Mouse (Mus musculus) lung, adult 18-20 months (tissue): ENCODE results near the gene Gipc1.

ENCODE experiments used
- DNase-seq, 2 experiments: peaks; one replicate each; pipeline ENCODE4 v3.0.0; 2022; ENCODE audit warnings: mixed read lengths in 2 of 2

Gene Gipc1

DNA sequence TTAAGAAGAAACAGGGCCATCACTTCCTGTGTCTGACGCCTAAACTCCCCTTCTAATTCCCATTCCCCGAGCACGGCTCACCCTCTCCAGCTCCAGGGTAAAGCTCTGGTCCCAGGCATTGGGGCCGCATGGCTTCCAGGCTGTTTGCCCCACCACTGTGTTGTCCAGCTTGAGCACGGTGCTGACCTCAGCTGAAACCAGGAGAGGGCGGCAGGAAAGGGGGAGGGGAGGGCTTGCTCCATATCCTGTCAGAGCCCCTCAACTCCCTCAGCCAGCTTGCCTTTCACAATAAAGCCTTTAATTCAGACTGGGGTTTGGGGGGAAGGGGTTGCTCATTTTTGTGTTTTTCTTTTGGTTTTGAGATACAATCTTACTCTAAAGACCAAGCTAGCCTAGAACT lies 28.6 kb downstream of the Gipc1 start:
- no peak for DNase-seq

DNA sequence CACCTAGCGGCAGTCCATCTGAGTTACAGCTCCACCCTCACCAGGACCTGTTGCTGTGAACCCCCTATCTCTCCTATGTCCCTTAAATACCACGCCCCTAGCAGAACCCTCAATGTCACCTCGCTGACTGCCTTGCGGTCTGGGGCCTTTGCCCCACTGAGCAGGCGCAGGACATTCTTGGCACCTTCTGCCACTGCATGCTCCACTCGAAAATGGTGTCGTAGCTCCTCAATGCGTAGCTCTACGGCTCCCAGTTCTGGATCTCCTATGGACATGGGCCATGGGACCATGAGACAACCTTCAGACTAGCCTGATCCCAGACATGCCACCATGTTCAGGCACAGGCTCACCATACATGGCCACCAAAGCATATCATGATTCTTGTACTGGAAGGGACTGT lies 32.0 kb downstream of the Gipc1 start:
- no peak for DNase-seq

DNA sequence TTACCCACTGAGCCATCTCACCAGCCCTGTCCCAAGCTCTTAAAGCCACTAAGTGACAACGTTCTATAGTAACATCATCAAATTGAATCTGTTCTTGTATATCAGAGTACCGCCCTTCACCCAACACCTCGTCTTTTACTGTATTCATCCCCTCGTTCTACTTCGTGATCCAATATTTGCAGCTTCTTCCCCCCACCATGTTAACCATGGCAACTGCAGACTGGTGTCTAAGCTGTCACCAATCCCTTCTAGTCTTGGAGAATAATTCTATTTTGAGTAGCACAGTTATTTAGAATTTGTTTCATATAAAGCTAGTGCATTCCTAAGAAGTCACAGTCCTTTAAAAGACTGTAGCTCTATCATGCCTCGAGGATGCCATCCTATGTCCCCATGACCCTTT lies 36.8 kb downstream of the Gipc1 start:
- DNase-seq: no peak

DNA sequence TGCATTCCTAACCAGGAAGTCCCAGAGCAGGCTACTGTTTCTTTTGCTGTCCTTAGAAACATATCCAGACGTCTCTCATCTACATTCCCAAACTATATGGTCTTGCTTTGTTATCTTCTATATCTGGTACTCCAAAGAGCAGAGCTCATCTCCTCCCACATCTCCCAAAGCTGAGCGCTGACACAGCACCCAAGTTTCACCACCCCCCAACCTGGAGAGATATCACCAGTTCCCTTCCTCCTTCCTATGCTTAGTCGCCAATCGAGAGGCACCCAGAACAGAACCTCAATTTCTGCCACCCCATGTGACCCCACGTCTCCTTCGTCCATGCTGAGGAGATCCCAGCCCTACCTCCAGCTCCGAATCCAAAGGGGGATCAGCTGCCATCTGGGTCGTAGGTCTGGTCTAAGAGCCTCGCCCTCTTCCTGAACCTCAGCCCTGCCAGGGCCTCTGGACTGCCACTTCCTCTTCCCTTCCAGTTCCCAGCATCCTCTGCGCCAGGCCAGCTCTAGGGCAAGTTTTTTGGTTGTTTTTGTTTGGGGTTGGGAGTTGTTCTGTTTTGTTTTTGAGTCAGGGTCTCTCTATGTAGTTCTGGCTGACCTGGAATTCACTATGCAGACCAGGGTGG lies 41.2 kb downstream of the Gipc1 start:
- peak; percentile 42 for DNase-seq

DNA sequence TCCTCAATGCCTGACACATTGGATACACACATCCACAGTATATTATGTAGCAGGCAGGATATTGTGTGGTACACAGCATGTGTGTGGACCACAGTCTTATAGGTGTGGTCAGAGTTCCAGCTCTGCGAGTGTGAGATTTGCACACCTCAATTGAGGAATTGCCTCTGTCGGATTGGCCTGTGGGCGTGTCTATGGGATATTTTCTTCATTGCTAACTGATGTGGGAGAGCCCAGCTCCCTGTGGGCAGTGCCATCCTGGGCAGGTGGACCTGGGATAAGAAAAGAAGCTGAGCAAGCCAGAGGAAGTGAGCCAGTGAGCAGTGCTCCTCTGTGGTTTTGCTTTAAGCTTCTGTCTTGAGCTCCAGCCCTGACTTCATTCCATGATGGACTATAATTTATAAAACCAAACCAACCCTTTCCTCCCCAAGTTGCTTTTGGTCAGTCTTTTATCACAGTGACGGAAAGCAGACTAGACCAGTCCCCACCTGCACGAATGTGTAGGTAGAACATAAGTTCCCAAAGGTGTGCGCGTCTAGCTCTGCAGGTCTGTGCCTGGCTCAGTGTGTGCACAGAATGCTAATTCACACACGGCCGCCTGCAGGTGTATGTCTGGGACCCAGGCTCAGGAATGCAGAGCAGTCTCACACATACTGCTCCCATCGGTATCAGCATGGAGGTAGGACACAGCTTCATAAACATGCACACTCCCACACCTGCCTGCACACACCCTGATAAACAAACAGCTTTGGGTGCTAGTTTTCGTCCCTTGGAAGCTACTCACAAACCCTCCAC lies 42.1 kb downstream of the Gipc1 start:
- DNase-seq: no peak

DNA sequence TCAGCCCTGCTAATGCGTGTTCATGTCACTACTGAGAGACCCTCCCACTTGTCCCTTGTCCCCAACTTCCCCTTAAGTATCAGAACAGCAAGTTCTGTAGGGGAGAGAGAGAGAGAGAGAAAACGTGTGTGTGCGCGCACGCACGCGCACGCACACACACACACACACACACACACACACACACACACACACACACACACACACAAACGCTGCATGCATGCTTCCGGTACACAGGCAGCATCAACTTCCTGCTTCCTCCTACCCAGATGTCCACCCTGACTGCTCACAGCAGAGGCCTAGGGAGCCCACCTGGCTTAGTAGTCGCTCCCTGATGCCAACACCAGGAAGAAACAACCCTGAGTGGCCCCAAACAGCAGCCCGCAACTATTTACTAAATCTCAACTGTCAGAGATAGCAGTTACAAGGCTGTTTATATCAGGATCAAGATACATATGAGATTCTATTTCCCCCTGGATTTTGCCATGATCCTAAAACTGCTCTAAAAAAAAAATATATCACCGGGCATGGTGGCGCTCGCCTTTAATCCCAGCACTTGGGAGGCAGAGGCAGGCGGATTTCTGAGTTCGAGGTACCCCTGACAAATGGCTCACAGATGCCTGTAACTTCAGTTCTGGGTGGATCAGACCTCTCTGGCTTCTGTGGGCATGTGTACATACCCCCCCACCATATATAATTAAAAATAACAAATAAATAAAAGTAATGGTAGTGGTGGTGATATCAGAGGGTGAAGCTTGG lies 43.1 kb downstream of the Gipc1 start:
- DNase-seq: peak; percentile 29 to 37

DNA sequence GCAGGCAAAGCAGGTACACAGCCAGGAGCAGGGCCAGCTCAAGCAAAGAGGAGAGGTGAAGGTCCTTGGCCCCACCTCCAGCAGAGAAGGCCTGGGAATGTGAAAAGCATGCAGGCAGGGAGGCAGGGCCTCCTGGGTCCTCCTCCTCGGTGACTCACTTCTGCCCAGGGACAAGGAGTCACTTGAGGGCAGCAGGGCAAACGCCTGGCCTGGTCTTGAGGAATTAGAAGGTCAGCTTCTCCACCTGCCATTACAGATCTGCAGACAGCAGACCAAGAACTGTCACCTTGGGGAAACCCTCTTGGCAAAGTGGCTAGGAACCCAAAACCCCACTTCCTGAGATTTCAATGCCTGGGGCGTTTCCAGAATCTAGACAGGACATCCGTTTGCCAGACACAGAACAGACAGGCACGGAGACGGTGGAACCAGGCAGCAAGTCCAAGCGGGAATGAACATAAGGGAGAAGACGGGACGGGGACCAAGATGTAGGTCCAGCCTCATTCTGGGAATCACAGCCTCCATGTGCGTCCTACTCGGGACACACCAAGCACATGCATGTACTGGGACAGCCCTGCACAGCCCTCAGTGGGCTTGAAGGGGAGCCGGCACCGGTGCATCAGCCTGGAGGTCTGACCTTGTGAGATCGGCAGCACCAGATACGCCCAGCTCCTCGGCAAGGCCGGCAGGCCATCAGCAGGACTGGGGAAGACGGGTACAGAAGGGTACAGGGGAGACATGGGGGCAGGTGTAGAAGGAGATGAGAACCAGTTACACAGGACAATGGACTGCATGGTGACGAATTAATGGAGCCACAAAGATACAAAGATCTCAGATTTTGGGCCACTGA lies 45.1 kb downstream of the Gipc1 start:
- peak; percentile 87 to 90 for DNase-seq

DNA sequence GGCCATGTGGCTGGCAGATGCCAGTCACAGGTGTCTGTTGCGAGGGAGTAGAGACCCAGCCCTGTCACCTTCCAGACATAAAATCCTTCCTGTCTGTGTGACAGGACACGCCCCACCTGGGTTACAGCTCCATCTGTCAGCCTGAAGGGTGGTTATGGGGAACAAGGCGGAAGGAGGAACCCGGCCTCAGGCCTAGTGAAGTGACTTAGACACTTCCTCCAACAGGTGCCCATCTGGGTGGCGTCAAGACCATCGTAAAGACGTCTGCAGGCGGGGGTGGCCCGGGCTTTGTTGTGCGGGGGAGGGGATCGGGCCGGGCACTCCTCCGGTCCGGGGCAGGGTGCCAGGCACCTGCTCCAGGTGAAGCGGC lies 45.8 kb downstream of the Gipc1 start:
- DNase-seq: peak; percentile 72 to 75

DNA sequence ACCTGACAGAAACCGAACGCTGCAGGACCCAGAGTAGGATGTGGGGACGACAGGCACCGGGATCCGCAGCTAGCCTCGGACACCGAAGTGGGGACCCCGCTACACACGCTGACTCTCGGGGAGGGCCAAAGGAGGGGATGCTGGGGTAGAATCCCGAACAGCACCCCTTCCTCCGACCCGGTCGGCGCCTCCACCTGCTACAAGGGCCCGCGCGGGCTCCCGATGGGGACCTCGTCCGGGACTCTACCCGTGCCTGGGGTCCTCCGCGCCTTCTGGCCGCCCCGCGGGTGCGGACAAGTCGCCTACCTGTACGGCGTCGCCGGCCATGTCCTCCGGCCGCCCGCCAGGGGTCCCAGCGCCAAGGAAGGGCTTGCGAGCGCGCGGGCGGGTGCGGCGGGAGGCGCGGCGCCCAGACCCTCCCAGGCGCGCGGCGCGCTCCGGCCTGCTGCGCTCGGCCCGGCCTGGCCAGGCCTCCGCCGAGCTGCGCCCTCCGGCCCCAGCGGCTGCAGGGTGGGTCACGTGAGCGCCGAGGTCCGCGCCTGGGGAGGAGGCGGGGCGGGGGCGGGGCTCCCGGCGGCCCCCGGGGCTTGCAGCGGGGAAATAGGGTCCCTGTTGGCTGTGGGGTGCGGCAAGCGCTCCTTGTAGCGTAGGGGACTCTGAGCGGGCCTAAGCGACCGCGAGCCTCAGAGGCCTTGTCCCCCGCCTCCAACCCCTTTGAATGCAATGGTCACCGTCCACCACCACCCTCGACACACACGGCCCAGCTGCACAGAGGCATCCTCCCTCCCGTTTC lies 46.4 kb downstream of the Gipc1 start, which contains the start of gene Pkn1:
Gene Pkn1 (minus strand): TSS at position 519 of the 793 bp plus-strand sequence.
- DNase-seq: peak; percentile 81 to 82

DNA sequence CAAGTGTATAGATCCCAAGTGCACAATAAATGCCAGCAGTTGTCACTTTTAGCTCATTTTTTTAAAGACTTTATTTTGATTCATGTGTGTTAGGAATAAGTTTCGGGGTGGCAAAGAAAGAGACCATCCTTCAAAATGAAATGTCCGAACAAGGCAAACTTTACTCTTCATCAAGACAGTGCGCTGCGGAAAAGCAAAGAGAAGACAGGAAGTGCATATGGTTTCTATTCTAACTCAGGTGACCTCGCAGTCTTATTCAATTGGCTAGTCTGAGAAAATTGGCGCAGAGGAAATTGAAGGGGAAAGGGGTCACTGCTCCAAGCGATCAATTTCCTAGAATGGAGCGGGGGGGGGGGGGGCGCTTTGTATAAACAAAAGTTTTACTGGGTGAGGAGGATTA lies 47.1 kb downstream of the Gipc1 start:
- no peak for DNase-seq

DNA sequence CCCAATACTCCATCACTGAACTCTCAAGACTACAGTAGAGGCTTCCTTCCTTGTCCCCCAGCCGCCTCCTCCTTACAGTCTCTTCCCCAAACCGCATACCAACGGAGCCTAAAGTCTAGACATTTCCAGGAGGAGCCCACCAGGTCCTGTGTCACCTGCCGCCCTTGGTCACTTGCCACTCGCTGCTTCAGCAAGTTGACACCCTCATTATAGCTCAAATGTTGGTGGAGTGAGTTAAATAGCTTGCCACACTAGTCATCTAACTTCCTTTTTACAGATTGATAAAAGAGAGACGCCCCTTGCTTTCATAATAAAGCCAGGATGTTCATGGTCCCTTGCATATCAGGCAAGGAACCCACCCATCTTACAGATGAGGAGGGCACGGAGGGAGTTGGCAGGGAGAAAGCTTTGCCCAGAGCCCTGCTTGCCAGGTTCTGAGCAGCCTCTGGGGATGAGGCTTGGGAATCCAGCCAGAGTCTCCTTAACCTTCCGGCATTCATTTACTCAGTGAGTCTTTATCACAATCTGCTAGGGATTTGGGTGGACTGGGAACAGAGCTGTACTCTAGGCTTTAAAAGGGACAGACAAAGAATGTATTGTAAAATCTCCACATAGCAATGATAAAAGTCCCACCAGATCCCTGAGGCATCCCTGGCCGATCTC lies 48.1 kb downstream of the Gipc1 start:
- no peak for DNase-seq

DNA sequence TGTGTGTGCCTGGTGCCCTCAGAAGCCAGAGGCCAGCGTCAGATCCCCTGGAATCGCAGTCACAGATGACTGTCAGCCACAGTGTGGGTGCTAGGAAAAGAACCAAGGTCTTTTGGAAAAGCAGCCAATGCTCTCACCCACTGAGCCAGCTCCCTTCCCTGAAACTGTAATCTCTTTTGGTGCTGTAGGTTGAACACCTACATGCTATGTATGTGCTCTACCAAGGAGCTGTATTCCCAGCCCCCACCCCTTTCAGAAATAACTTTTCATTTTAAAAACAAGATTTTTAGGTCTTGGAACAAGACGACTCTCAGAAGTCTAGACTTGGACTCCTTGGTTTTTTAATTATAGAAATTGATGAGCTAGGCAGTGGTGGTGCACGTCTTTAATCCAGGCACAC lies 50.9 kb downstream of the Gipc1 start:
- DNase-seq: no peak

DNA sequence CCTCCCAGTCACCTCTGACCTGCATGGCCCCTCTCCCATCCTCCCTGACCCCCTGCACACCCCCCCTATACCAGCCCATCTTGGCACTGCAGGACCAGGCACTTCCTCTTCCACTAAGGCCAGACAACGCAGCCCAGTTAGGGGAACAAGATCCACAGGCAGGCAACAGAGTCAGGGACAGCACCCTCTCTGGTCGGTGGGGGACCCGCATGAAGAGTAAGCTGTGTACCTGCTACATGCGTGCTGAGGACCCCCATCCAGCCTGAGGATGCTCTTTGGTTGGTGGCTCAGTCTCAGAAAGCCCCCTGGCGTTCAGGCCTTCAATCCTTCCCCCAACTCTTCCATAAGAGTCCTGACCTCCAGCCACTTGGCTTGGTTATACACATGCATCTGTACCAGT lies 53.9 kb downstream of the Gipc1 start:
- DNase-seq: no peak

DNA sequence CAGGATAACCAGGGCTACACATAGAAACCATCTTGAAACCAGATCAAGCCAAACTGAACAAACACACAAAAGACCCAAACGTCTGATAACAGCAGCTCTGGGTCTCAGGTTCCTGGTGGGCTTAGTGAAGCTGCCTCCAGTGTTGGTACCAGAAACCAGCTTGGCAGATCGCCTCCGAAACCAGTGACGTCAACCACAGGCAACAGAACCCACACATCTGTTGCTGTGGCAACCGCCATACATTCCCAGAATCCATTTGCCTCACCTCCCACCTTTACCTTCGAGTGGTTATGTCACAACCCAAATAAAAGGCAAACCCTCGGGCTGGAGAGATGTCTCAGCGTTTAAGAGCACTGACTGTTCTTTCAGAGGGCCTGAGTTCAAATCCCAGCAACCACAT lies 55.1 kb downstream of the Gipc1 start:
- no peak for DNase-seq
